Mouse (Mus musculus) bone marrow macrophage, adult 2 months (primary cell): ENCODE results near the gene Frmd4b.

ENCODE experiments used
- CTCF ChIP-seq: IDR thresholded peaks from 2 replicates; pipeline ENCODE4 v1.5.1; 2012; ENCODE audit warnings: low read depth, mild to moderate bottlenecking, low read length, moderate library complexity
- POLR2A ChIP-seq: IDR thresholded peaks from 2 replicates; pipeline ENCODE4 v1.6.1; 2012; ENCODE audit warnings: mild to moderate bottlenecking, low read depth, low read length, borderline replicate concordance

DNA sequence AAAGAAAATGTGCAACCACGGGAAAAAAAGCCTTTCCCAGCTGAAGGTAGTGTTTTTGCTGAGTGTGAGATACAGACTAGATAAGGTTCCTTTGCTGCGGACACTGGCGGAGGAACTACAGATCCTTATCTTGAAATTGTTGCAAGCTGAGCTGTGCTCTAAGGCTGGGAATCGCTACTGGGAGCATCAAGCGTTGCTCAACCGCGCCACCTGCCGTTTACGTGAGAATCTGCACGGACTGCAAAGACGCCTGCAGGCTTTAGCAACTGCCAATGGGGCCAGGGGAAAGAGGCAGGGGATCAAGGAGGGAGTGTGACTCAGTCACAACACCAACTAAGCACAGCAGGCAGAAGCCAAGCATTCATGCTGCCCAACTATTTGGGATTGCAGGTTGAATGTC is 94.2 kb downstream of the Frmd4b start:
- TF ChIP-seq POLR2A (no peak), CTCF (peak; percentile 84)
